In genomic region chr9:54661605-54662377, GRCm38 (mm10) we compare ENCODE assay signal across 8 mouse cellular contexts. TPM values are rescaled to one million over a fixed set of nuclear protein-coding genes. Genes with fewer than 3 reads are reported as not detected.
DNase-seq lines count a peak whose midpoint lies in the region; ATAC-seq and TF ChIP-seq lines count a peak whose summit lies in the region.
"Had no signal": no experiment of that assay in that cellular context is flagged by ENCODE, and none has a peak within 500 bp of the region (broad histone marks: within the 10 kb centered on the region; RNA-seq: fewer than 3 reads in every experiment).

Gene Acsbg1 (minus strand): TSS chr9:54661870.

- peak; percentile 27 to 49 for DNase-seq in layer of hippocampus, postnatal 10 days (ENCODE audit: low spot score in 2 of 2)
- no peak for DNase-seq in MN1 (ENCODE audit: low spot score)

- H3ac ChIP-seq in C2C12 (ENCODE audit: control insufficient read depth, insufficient read length, low read depth) (no peak within 1 kb of the TSS), myocyte (ENCODE audit: control insufficient read depth, insufficient read length) (no peak within 1 kb of the TSS)

- no peak for TF ChIP-seq CTCF in C2C12 (IDR thresholded peaks at IDR 0.05; ENCODE audit: control insufficient read depth, insufficient read depth, insufficient read length)

- H3K4me3 ChIP-seq in C2C12 (ENCODE audit: insufficient read depth, poor library complexity, severe bottlenecking) (no peak within 1 kb of the TSS), myocyte (no peak within 1 kb of the TSS)
- H3K4me3 ChIP-seq in forebrain, embryonic 12.5 days (replicated peaks) = peak within 1 kb of the TSS; percentile 8

- 0 out of 2 replicates have a peak, but pooled peaks cover 4% of the 10 kb centered on the region for H3K9me3 ChIP-seq in forebrain, embryonic 12.5 days

- H3K4me1 ChIP-seq in forebrain, embryonic 12.5 days = peaks cover 19% of the 10 kb centered on the region

- 0 out of 2 replicates have a peak within 1 kb of the TSS, but pooled peaks have one; percentile 2 for H3K9ac ChIP-seq in forebrain, embryonic 12.5 days

- H3K36me3 ChIP-seq in C2C12 (ENCODE audit: control insufficient read depth, insufficient read depth) (no peaks in the 10 kb centered on the region), myocyte (ENCODE audit: control insufficient read depth, insufficient read depth) (no peaks in the 10 kb centered on the region)
- H3K36me3 ChIP-seq in forebrain, embryonic 12.5 days (replicated peaks) = no peaks in the 10 kb centered on the region

- H3K79me3 ChIP-seq in C2C12 (ENCODE audit: low read depth) = no peaks in the 10 kb centered on the region

- H3K27ac ChIP-seq in forebrain, embryonic 12.5 days = peak within 1 kb of the TSS; percentile 75

- 6% methylated on average over 10 of the region's 10 CpGs for WGBS in forebrain, embryonic 12.5 days

- ATAC-seq in activated CD4-positive, CD25-positive, alpha-beta regulatory T cell, adult 4 months = no peak
- ATAC-seq in forebrain, embryonic 12.5 days (ENCODE audit: low FRiP score) = peak; percentile 88
- ATAC-seq in erythroblast, adult 5-6 weeks (replicated peaks; ENCODE audit: low FRiP score, poor library complexity, severe bottlenecking) = no peak

- H3K79me2 ChIP-seq in C2C12 (ENCODE audit: control insufficient read depth, insufficient read depth) (no peaks in the 10 kb centered on the region), myocyte (ENCODE audit: control insufficient read depth, insufficient read depth) (no peaks in the 10 kb centered on the region)

- no peak for TF ChIP-seq POLR2A in myocyte (IDR thresholded peaks at IDR 0.05; ENCODE audit: insufficient read length, low read depth)

- peak within 1 kb of the TSS; percentile 43 for H3K4me2 ChIP-seq in forebrain, embryonic 12.5 days
- no peak within 1 kb of the TSS for H3K4me2 ChIP-seq in myocyte (ENCODE audit: low read depth)

- H3K27me3 ChIP-seq in C2C12 (ENCODE audit: control insufficient read depth, insufficient read depth, insufficient read length) = no peaks in the 10 kb centered on the region
- H3K27me3 ChIP-seq in forebrain, embryonic 12.5 days = no peaks in the 10 kb centered on the region
- no peaks in the 10 kb centered on the region for H3K27me3 ChIP-seq in myocyte (ENCODE audit: control insufficient read depth, insufficient read depth, insufficient read length)

TF ChIP-seq in C2C12, 6 proteins besides CTCF, POLR2A, EP300 and RAD21:
- TF ChIP-seq MAX (IDR thresholded peaks at IDR 0.05) (no peak), CEBPB (IDR thresholded peaks at IDR 0.05; ENCODE audit: low read depth) (no peak), MYOD1 (IDR thresholded peaks at IDR 0.05; ENCODE audit: control insufficient read depth, insufficient read length, low read depth) (no peak), FOSL1 (IDR thresholded peaks at IDR 0.05; ENCODE audit: insufficient read depth, low read length, poor library complexity, severe bottlenecking) (no peak), MYOG (IDR thresholded peaks at IDR 0.05; ENCODE audit: control insufficient read depth, extremely low read depth, insufficient read length) (no peak), USF1 (IDR thresholded peaks at IDR 0.05; ENCODE audit: low read depth) (no peak)
TF ChIP-seq in C2C12: peak in this region for 0.

TF ChIP-seq in myocyte, 11 proteins besides CTCF, POLR2A, EP300 and RAD21:
- TF ChIP-seq MAX (IDR thresholded peaks at IDR 0.05; ENCODE audit: low read depth) = no peak
- no peak for TF ChIP-seq E2F4 (IDR thresholded peaks at IDR 0.05; ENCODE audit: insufficient read depth)
- TF ChIP-seq CEBPB (IDR thresholded peaks at IDR 0.05; ENCODE audit: insufficient read depth, poor library complexity, severe bottlenecking) = no peak
- no peak for TF ChIP-seq REST (IDR thresholded peaks at IDR 0.05; ENCODE audit: insufficient read depth, insufficient read length)

RNA-seq across cellular contexts. Expression of gene Acsbg1, which starts in this region (rescaled TPM):
- polyA plus RNA-seq in C2C12 (2012; fragmentation: generic; extraction: Trizol) = 36.6 TPM
- 10 to 100 TPM; 52.6 to 55.5 TPM for polyA plus RNA-seq in activated CD4-positive, CD25-positive, alpha-beta regulatory T cell, adult 4 months (2017; shearing (Covaris generic))
- polyA plus RNA-seq in forebrain, embryonic 12.5 days (2016; fragmentation: Nextera tagmentation; extraction: Ambion mirVana) = 14.9 and 22.6 TPM in 2 replicates
- 10 to 100 TPM; 85.1 to 89.1 TPM for total RNA-seq in layer of hippocampus, postnatal 10 days (2021)
- polyA plus RNA-seq in myocyte (2012; fragmentation: generic; extraction: Trizol) = 48.0 TPM
- total RNA-seq in erythroblast, adult 5-6 weeks (2015; ENCODE audit: low replicate concordance) = not detected in 2 replicates
- not detected in 2 replicates for total RNA-seq in erythroblast, adult 5-6 weeks (2017; ENCODE audit: low replicate concordance)
- total RNA-seq: hematopoietic stem cell, adult 5-6 weeks had no signal

Comparison
In these comparisons a context has a peak if more than half of its experiments do, and no peak if none do; other contexts are left out.
1. RNA of gene Acsbg1 (total RNA-seq): 85.1 to 89.1 TPM in layer of hippocampus, postnatal 10 days; not detected in erythroblast, adult 5-6 weeks; every median in the first group is over 10 times any median in the second.